Comparison of ENCODE assay signal across 18 mouse cellular contexts in genomic region chr14:77819841-77820240, GRCm38 (mm10). TPM values are rescaled to one million over a fixed set of nuclear protein-coding genes. Genes with fewer than 3 reads are reported as not detected.
A peak's percentile ranks its signal among the peaks of the same experiment; 100 is the strongest.
DNase-seq lines count a peak whose midpoint lies in the region; TF ChIP-seq lines count a peak whose summit lies in the region.
"Had no signal": no experiment of that assay in that cellular context is flagged by ENCODE, and none has a peak within 500 bp of the region (broad histone marks: within the 10 kb centered on the region; RNA-seq: fewer than 3 reads in every experiment).

No protein-coding gene starts in this region.

- no peak overlapping the region for H3K4me3 ChIP-seq in gastrocnemius, adult 2 months

- intact Hi-C loops in gastrocnemius, adult 2 months (cut with DNase I), result no loop called here

- TF ChIP-seq CTCF in gastrocnemius, adult 2 months (IDR thresholded peaks at IDR 0.05), result no peak

- peak; percentile 23 for DNase-seq in gastrocnemius, adult 18-20 months (ENCODE audit: low spot score)
- no peak for DNase-seq in gastrocnemius, postnatal 10 days
- DNase-seq in gastrocnemius, adult 2 months, result peak; percentile 52
- no peak for DNase-seq in gastrocnemius, postnatal 25 days
- peak; percentile 72 for DNase-seq in heart, adult 11 months
- DNase-seq in heart, postnatal 4 days, result no peak
- DNase-seq in skeletal muscle tissue, adult 2 months (ENCODE audit: low read depth, low spot score), result peak; percentile 52
- no peak for DNase-seq in lung, postnatal 25 days (ENCODE audit: low spot score)
- DNase-seq: adrenal gland, adult 2 months; adrenal gland, adult 8-10 months; adrenal gland, postnatal 10 days; adrenal gland, postnatal 14 days; adrenal gland, postnatal 25 days; adrenal gland, postnatal 36 days; B cell, adult 2 months; cerebellum, adult 11 months; cerebellum, adult 11-12 months had no signal

- peak overlapping the region; percentile 50 for H3K27ac ChIP-seq in gastrocnemius, adult 2 months

RNA-seq across cellular contexts. Expression of gene Dnajc15, which starts 55.1 kb away (rescaled TPM):
- total RNA-seq in gastrocnemius, adult 18-20 months (2021), result 100 to 1,000 TPM; 126 to 141 TPM
- total RNA-seq in gastrocnemius, postnatal 10 days (2021), result 100 to 1,000 TPM in 1 of 2 experiments, 10 to 100 TPM in 1; 99.9 to 101 TPM
- total RNA-seq in gastrocnemius, adult 2 months (2021), result 100 to 1,000 TPM; 123 to 152 TPM
- 100 to 1,000 TPM; 120 to 124 TPM for total RNA-seq in gastrocnemius, postnatal 25 days (2021)
- total RNA-seq in heart, postnatal 4 days (2021), result 100 to 1,000 TPM; 199 to 217 TPM
- total RNA-seq: MEL had no signal

Comparison
In these comparisons a context has a peak if more than half of its experiments do, and no peak if none do; other contexts are left out.
1. DNase-seq: peak in gastrocnemius, adult 18-20 months (single experiment), gastrocnemius, adult 2 months (single experiment), heart, adult 11 months (single experiment) and skeletal muscle tissue, adult 2 months (single experiment); none in gastrocnemius, postnatal 10 days (single experiment), gastrocnemius, postnatal 25 days (single experiment), heart, postnatal 4 days (single experiment) and lung, postnatal 25 days (single experiment).